Mouse (Mus musculus) left cerebral cortex, postnatal 10 days (tissue): ENCODE results near the gene Nrap. TPM values are rescaled to one million over a fixed set of nuclear protein-coding genes. Genes with fewer than 3 reads are reported as not detected.
A peak's percentile ranks its signal among the peaks of the same experiment; 100 is the strongest.

Experiments
- DNase-seq, 2 experiments: peaks; one replicate each; pipeline ENCODE4 v3.0.0; 2021 to 2022; ENCODE audit warnings: low spot score in 2 of 2, mixed read lengths in 1 of 2; ENCODE audit errors: extremely low spot score in 1 of 2
- intact Hi-C: fragments of 180-260 bp; cut with DNase I; formaldehyde crosslinking; loops from one replicate; pipeline ENCODE4 v1.15.1; 2025
- total RNA-seq, 2 experiments: library from RNA; stranded (reverse); gene quantifications; 2 replicates each; pipeline ENCODE4 v1.2.3; 2021

Gene Nrap
- total RNA-seq, 2 experiments from 2014 or later = 0.57 to 0.62 TPM

GRCm38 (mm10) chr19:56398528-56398795, 8.6 kb upstream of the Nrap start:
- DNase-seq = no peak
- intact Hi-C loops = no loop called here

DNA sequence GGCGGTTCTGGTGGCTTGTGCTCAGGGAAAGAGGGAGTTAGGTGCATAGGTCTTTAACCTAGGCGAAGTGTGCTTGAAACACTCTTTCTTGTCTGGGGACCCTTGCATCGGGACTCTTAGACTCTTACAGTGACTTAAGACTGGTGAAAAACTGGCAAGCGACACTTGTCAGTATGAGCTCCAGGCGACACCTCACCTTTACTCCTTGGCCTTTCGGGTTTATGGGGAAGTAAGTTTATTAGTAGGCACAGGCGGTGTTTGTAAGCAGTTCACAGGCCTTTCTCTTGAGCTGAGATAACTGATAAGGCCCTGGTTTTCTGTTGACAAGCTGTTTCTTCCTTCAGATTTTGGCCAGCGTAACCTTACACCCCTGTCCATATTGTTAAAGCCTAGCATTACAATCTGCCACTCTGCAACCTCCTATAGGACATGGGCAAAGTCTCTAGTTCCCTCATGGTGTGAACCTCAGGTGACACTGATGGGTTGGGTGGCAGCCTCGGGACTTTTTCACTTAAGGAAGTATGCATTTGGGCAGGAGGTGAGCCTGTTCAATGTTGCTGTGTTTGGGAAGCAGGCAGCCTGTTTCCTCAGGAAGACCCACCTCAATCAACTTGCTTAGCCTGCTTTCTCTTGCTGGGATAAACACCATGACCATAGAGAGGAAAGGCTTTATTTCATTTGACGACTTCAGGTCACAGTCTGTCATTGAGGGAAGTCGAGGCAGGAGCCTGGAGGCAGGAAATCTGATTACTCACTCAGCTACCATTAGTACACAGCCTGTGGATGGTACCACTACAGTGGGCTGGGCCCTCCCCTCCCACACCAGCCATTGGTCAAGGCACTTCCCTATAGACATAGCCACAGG, 8.1 kb upstream of the Nrap start:
- peak in 1 of 2 experiments; percentile 17 for DNase-seq
- intact Hi-C loops = no loop called here

DNA sequence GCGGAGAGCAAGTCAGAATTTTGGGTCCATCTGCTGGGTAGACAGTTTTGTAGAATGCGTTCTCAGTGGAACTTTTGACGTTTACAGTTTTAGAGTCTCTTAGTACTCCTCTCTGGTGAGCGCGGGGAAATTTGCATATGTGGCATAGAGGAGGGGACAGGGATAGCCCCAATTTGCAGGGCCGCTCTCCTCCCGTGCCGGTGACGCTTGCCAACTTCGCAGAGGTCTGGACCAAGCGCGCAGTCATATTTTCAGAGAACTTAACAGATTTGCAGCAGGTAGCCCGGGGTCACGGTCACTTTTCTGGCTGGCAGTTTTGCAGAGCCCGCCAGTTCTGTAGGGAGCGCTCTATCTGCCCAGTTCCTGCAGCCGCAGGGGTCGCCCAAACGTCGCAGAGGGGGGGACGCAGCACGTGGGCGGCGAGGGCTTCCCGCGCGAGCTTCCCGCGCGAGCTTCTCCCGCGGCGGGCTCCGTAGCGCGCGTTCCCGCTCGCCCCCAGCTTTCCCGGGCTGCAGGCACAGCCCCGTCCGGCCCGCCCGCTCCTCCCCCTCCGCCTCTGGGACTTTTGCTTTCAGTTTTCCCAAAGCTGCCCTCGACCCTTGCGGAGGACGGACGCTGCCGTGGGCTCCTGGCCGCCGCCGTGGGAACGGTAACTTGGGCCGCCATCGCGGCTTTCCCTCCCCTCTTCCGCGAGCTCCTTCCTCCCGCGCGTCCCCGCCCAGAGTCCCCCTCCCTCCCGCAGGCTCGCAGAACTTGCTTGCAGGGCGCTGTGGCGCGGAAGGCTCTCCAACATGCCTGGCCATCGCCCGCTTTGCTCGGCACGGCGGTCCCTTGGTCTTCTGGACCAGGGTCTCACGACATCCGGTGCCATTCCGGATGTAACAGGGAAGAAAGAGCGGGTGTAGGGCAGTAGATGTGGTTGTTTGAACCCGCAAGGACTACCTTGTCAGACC, 7.1 kb upstream of the Nrap start, which contains the start of gene Casp7:
Gene Casp7, plus strand, starts transcription at position 461 of the 953 bp plus-strand sequence.
- DNase-seq = peak; percentile 9 to 86

DNA sequence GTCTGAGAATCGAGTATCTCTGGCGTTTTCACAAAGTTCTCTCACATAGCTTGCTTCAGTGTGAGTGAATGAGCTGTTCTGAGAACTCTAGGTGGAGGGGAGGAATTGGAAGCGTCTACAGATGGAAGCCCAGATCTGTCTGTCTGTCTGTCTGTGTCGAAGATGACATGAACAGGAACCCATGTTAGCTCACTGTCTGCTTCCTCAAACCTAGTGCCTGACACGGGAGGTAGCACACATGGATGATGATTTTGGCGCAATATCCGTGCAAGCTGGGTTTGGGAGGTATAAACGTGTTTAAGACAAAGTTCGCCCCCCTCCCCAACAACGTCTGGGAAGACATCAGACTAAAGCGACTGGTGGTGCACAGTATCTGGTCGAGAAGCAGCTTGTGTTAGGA, 6.4 kb upstream of the Nrap start:
- intact Hi-C loops = no loop called here
- peak in 1 of 2 experiments; percentile 13 for DNase-seq

More for the DNA sequence above, 7.1 kb upstream of the Nrap start, which contains the start of gene Casp7:
- intact Hi-C loops = no loop called here

- intact Hi-C loops = no loop called here
- DNase-seq = peak in 1 of 2 experiments; percentile 15
Observed at GRCm38 (mm10) chr19:56395183-56395935, 5.5 kb upstream of the Nrap start.

DNA sequence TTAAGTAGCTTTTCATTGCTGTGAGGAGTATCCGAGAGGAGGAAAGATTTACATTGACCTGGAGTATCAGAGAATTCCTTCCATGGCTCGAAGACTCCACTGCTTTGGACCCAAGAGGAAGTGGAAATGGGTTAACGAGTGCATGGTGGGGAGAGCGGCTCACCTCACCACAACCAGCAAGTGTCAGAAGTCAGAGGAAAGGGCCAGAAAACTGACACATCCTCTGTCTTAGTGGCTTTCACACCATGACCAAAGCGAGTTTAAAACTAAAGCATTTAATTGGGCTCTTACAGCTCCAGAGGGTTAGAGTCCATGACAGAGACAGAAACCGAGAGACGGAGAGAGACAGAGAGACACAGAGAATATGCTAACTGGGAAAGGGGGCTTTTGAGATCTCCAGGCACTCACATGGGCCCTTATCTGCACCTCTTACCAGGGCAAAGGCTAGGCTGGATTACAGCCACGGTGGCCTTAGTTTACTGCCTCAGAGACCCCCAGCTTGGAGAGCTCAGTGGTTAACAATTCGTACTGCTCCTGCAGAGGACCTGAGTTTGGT, 3.6 kb upstream of the Nrap start:
- DNase-seq = no peak
- intact Hi-C loops = no loop called here

DNA sequence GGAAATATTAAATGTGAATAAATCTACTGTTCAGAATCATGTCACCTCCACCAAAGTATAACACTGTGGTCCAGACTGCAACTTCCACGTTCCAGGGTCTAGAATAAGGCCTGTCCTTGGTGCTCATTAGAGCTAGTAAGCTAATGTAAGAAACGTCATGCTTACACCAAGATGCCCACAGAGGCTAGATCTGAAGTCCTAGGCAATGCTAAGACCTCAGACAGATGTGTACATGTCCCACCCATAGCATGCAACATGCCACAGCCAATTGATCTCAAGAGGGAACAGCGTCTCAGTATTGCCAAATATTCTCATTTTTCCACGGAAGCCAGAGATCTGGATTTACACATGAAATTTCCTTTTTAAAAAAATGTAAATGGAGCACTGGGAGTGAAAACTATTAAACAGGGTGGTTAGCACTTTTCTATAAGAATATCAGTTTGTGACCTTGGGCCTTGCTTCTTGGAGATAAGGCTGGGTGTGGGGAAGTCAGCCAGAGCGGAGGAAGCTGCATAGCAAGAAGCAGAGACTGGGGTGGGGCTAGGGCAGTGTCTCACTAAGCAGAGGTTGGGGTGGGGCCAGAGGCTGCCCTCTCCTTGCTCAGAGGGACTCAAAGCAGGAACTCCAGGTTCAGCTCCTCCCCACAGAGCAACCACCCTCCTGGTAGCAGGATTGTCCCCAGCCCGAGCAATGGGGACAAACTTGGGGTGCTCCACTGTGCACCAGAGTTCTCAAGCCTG, 1.6 kb upstream of the Nrap start:
- DNase-seq = no peak
- intact Hi-C loops = no loop called here

DNA sequence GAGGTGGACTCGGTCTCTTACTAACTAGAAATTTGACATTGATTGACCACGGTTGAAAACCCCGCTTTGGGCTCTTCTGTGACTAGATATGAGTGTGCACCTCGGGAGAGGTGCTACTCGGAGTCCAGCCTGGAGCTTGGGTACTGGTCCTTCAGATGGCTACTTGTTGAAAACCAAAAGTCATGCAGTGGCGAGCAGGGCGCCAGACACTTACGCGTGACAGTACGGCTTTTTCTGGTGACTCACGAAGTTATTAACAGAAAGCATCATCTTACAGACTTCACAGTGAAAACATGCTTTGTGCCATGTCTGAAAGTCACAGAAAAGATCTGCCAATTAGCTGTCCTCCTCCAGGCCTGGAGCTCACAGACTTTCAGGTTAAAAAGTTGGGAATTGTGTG, 661 bp downstream of the Nrap start:
- DNase-seq = no peak
- intact Hi-C loops = no loop called here

GRCm38 (mm10) chr19:56387726-56388302, 2.0 kb downstream of the Nrap start:
- intact Hi-C loops = no loop called here
- DNase-seq = no peak

GRCm38 (mm10) chr19:56386095-56386494, 3.7 kb downstream of the Nrap start:
- intact Hi-C loops = no loop called here
- no peak for DNase-seq

GRCm38 (mm10) chr19:56385546-56385945, 4.3 kb downstream of the Nrap start:
- intact Hi-C loops = no loop called here
- DNase-seq = no peak

DNA sequence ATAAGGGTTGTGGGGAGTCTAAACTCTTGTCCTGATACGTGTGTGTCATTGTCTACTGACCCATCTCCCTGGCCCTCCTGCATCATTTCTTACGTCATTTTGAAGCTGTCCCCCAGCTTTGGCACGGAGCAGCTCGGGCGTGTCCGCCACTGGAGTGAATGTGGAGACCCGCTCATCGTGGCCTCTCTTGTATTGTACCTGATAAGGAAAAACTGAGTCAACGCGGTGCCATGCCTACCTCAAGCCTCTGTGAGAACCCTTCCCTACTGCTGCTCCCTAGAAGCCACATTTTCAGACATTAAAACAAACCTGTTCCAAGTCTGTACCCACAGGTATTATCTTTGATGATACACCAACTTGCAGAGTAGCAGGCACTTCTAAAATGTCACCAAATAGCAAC, 8.4 kb downstream of the Nrap start:
- DNase-seq = no peak
- intact Hi-C loops = no loop called here

DNA sequence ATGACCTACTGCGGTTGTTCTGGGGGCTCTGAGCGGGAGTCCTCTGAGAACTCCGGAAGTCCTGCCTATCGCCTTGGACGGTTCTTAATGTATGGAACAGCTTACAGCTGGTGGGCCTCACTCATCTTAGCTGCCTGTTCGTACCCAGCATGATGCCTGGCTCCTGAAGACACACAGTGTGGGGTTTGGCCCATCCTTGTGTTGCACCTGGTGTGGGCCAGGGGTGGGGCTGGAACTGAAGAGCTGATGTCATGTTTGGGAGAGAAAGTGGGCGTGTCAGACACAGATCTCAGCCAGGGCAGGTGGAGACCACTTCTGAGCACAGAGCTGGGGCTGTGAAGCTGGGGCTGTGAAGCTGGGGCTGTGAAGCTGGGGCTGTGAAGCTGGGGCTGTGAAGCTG, 9.5 kb downstream of the Nrap start:
- DNase-seq = no peak
- intact Hi-C loops = no loop called here

DNA sequence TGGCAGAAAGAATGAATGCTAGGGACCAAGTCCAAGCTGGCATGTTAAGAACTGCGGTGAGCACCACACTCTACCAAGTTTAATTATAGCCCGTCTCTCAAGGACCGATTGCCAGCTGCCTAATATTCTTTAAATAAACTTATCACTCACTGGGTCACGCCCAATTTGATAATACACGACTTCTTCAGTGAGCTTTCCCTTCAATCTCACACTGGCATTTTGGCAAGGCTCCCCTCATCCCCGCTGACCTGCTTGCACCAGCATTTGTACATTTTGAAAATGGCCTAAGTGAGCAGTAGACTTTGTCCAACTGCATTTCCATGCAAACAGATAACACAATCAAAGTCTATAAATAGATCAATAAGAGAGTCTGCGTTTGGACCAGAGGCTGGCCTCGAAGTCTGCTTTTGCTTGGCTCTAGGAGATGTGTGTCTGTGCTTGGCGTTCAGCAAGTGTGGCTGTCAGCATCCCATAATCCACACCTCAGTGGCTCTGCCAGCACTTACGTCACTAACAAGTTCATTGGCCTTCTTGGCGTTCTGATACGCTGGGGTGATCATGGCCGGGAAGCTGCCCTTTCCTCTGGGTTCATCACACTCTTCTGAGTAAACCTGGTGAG, 11.2 kb downstream of the Nrap start:
- DNase-seq = no peak
- intact Hi-C loops = no loop called here

GRCm38 (mm10) chr19:56378007-56378406, 11.8 kb downstream of the Nrap start:
- no peak for DNase-seq
- intact Hi-C loops = no loop called here

- intact Hi-C loops = no loop called here
Observed at GRCm38 (mm10) chr19:56374011-56374410, 15.8 kb downstream of the Nrap start.

GRCm38 (mm10) chr19:56373246-56373645, 16.6 kb downstream of the Nrap start:
- no peak for DNase-seq
- intact Hi-C loops = no loop called here

More at GRCm38 (mm10) chr19:56374011-56374410, 15.8 kb downstream of the Nrap start:
- no peak for DNase-seq
